Comparison of ENCODE assay signal across 16 mouse cellular contexts in the genomic region with DNA sequence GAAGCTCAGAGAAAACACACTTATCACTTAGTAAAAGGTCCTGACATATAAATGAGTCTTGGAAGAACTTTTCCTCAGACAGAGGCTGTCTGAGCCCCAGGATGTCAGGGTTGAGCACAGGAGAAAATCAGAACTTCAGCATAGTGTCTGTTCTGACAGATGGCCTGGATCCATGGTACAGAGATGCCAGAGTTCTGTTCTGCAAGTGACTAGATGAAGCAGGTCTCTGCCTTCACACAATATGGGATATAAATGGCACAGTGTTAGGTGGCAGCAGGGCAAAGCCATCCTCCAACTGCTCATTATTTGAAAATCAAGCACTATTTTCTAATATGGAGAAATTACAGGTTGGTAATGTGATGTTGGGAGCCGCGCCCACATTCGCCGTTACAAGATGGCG.
"Had no signal": no experiment of that assay in that cellular context is flagged by ENCODE, and none has a peak within 500 bp of the region (broad histone marks: within the 10 kb centered on the region; RNA-seq: fewer than 3 reads in every experiment).

No protein-coding gene starts in this region.

- H3K27ac ChIP-seq: hindbrain, postnatal 0 days; left cerebral cortex, adult 2 months; liver, embryonic 14.5 days; midbrain, embryonic 10.5 days; stomach, postnatal 0 days had no signal

- DNase-seq: kidney, adult 18-20 months; kidney, adult 9 months; kidney, postnatal 14 days; kidney, postnatal 4 days; liver, postnatal 0 days; lung, embryonic 14.5 days; lung, postnatal 36 days; midbrain, embryonic 14.5 days; right cerebral cortex, postnatal 4 days; thymus, postnatal 25 days had no signal

- H3K4me3 ChIP-seq: left cerebral cortex, adult 2 months; megakaryocyte, embryonic 14.5 days; midbrain, embryonic 10.5 days had no signal
